Mouse (Mus musculus) hindbrain, embryonic 11.5 days (tissue): ENCODE results near the gene Exoc7. TPM values are rescaled to one million over a fixed set of nuclear protein-coding genes. Genes with fewer than 3 reads are reported as not detected.

Experiments
- polyA plus RNA-seq: library from polyadenylated mRNA; unstranded; fragments of >200 nt; fragmentation: Nextera tagmentation; extraction: Ambion mirVana; gene quantifications from 2 replicates; pipeline ENCODE4 v1.2.1, GENCODE M21; 2014

Gene Exoc7
- polyA plus RNA-seq, 1 experiment from 2014 or later: 68.3 TPM

Other genes with a start within 250 kb of the Exoc7 start
- gene Unc13d, start 229.3 kb downstream of the Exoc7 start, polyA plus RNA-seq: 1.1 and 1.3 TPM in 2 replicates
- gene Wbp2, start 220.2 kb downstream of the Exoc7 start, polyA plus RNA-seq: 85.4 and 88.6 TPM in 2 replicates
- gene Trim47, start 180.0 kb downstream of the Exoc7 start, polyA plus RNA-seq: 3.0 TPM in 2 replicates
- 1.4 and 2.5 TPM in 2 replicates for gene Trim65, start 176.1 kb downstream of the Exoc7 start, polyA plus RNA-seq
- gene Mrpl38, start 168.4 kb downstream of the Exoc7 start, polyA plus RNA-seq: 93.2 and 100 TPM in 2 replicates
- 28.4 and 32.1 TPM in 2 replicates for gene Fbf1, start 139.1 kb downstream of the Exoc7 start, polyA plus RNA-seq
- 59.4 and 60.7 TPM in 2 replicates for gene Ten1, start 108.4 kb downstream of the Exoc7 start, polyA plus RNA-seq
- gene Acox1, start 108.2 kb downstream of the Exoc7 start, polyA plus RNA-seq: 31.7 and 36.3 TPM in 2 replicates
- 0.49 and 0.52 TPM in 2 replicates for gene Evpl, start 69.2 kb downstream of the Exoc7 start, polyA plus RNA-seq
- gene Srp68, start 33.0 kb downstream of the Exoc7 start, polyA plus RNA-seq: 72.4 and 74.0 TPM in 2 replicates
- 0.42 and 0.54 TPM in 2 replicates for gene Galr2, start 26.3 kb downstream of the Exoc7 start, polyA plus RNA-seq
- gene Foxj1, start 28.2 kb upstream of the Exoc7 start, polyA plus RNA-seq: 10.0 and 10.1 TPM in 2 replicates
- 16.0 and 23.1 TPM in 2 replicates for gene Rnf157, start 105.8 kb upstream of the Exoc7 start, polyA plus RNA-seq
- gene Ubald2, start 126.9 kb upstream of the Exoc7 start, polyA plus RNA-seq: 77.9 and 81.2 TPM in 2 replicates
- gene Qrich2, start 159.0 kb upstream of the Exoc7 start, polyA plus RNA-seq: 0.17 TPM in 1 of 2 replicates, not detected in the other
- gene Prpsap1, start 187.0 kb upstream of the Exoc7 start, polyA plus RNA-seq: 164 and 169 TPM in 2 replicates
- gene Sphk1, start 223.7 kb upstream of the Exoc7 start, polyA plus RNA-seq: 8.1 and 10.0 TPM in 2 replicates